Mouse (Mus musculus): Measurements from ENCODE around the gene Dram2. TPM values are rescaled to one million over a fixed set of nuclear protein-coding genes. Genes with fewer than 3 reads are reported as not detected.

Dram2 gene
- polyA plus RNA-seq, 1 experiment from 2014 or later = 111 TPM

- Histone ChIP-seq H3K9ac (ENCODE audit: low read depth, low read length) (no peak overlapping the region), H3K4me3 (replicated peaks; ENCODE audit: low read depth, low read length) (no peak overlapping the region), H3K4me2 (ENCODE audit: low read length) (no peak overlapping the region), H3K27me3 (ENCODE audit: insufficient read depth, low read length) (no peaks in the 10 kb centered on the region), H3K9me3 (replicated peaks; ENCODE audit: low read length) (no peaks in the 10 kb centered on the region), H3K36me3 (ENCODE audit: insufficient read depth, low read length) (no peaks in the 10 kb centered on the region), H3K27ac (no peak overlapping the region), H3K4me1 (replicated peaks; ENCODE audit: insufficient read depth, low read length) (no peaks in the 10 kb centered on the region)
- DNase-seq (ENCODE audit: low spot score) (no peak), ATAC-seq (replicated peaks; ENCODE audit: low FRiP score, low read depth) (no peak)
- no peak for TF ChIP-seq CTCF (IDR thresholded peaks at IDR 0.05; ENCODE audit: low read depth)
- 93% methylated on average over 2 of the region's 2 CpGs for WGBS
Observed at GRCm38 (mm10) chr3:106526411-106526810, 21.2 kb upstream of the Dram2 start.

GRCm38 (mm10) chr3:106528032-106528431, 19.6 kb upstream of the Dram2 start:
- no peak for ATAC-seq (replicated peaks; ENCODE audit: low FRiP score, low read depth)
- Histone ChIP-seq H3K9ac (ENCODE audit: low read depth, low read length) (no peak overlapping the region), H3K4me1 (replicated peaks; ENCODE audit: insufficient read depth, low read length) (no peaks in the 10 kb centered on the region), H3K4me2 (ENCODE audit: low read length) (no peak overlapping the region), H3K36me3 (ENCODE audit: insufficient read depth, low read length) (no peaks in the 10 kb centered on the region), H3K27ac (no peak overlapping the region), H3K4me3 (replicated peaks; ENCODE audit: low read depth, low read length) (no peak overlapping the region), H3K9me3 (replicated peaks; ENCODE audit: low read length) (no peaks in the 10 kb centered on the region), H3K27me3 (ENCODE audit: insufficient read depth, low read length) (no peaks in the 10 kb centered on the region)
- WGBS = 85% methylated on average over 2 of the region's 2 CpGs
- no peak for TF ChIP-seq CTCF (IDR thresholded peaks at IDR 0.05; ENCODE audit: low read depth)
- DNase-seq (ENCODE audit: low spot score) = no peak

- no peak overlapping the region for H3K9ac ChIP-seq (ENCODE audit: low read depth, low read length)
- H3K36me3 ChIP-seq (ENCODE audit: insufficient read depth, low read length) = no peaks in the 10 kb centered on the region
- H3K9me3 ChIP-seq (replicated peaks; ENCODE audit: low read length) = no peaks in the 10 kb centered on the region
- ATAC-seq (replicated peaks; ENCODE audit: low FRiP score, low read depth) (no peak), DNase-seq (ENCODE audit: low spot score) (no peak)
- no peak overlapping the region for H3K27ac ChIP-seq
- H3K4me2 ChIP-seq (ENCODE audit: low read length) = no peak overlapping the region
- WGBS = 95% methylated on average over 2 of the region's 2 CpGs
- no peaks in the 10 kb centered on the region for H3K27me3 ChIP-seq (ENCODE audit: insufficient read depth, low read length)
- no peak overlapping the region for H3K4me3 ChIP-seq (replicated peaks; ENCODE audit: low read depth, low read length)
- TF ChIP-seq CTCF (IDR thresholded peaks at IDR 0.05; ENCODE audit: low read depth) = no peak
- no peaks in the 10 kb centered on the region for H3K4me1 ChIP-seq (replicated peaks; ENCODE audit: insufficient read depth, low read length)
Observed at GRCm38 (mm10) chr3:106533277-106533676, 14.3 kb upstream of the Dram2 start.

GRCm38 (mm10) chr3:106544721-106545316, 2.8 kb upstream of the Dram2 start:
- H3K9ac ChIP-seq (ENCODE audit: low read depth, low read length) = no peak overlapping the region
- H3K4me2 ChIP-seq (ENCODE audit: low read length) = no peak overlapping the region
- ATAC-seq (replicated peaks; ENCODE audit: low FRiP score, low read depth) = no peak
- no peak overlapping the region for H3K4me3 ChIP-seq (replicated peaks; ENCODE audit: low read depth, low read length)
- no peaks in the 10 kb centered on the region for H3K9me3 ChIP-seq (replicated peaks; ENCODE audit: low read length)
- H3K4me1 ChIP-seq (replicated peaks; ENCODE audit: insufficient read depth, low read length) = peaks cover 10% of the 10 kb centered on the region
- WGBS = 71% methylated on average over 8 of the region's 8 CpGs
- no peaks in the 10 kb centered on the region for H3K27me3 ChIP-seq (ENCODE audit: insufficient read depth, low read length)
- no peak for DNase-seq (ENCODE audit: low spot score)
- TF ChIP-seq CTCF (IDR thresholded peaks at IDR 0.05; ENCODE audit: low read depth) = no peak
- H3K36me3 ChIP-seq (ENCODE audit: insufficient read depth, low read length) = no peaks in the 10 kb centered on the region
- H3K27ac ChIP-seq = no peak overlapping the region

GRCm38 (mm10) chr3:106547924-106548539, 434 bp downstream of the Dram2 start:
- WGBS = 0% methylated on average over 27 of the region's 27 CpGs
- Histone ChIP-seq H3K9me3 (replicated peaks; ENCODE audit: low read length) (no peaks in the 10 kb centered on the region), H3K4me3 (replicated peaks; ENCODE audit: low read depth, low read length) (peak overlapping the region; percentile 88), H3K27me3 (ENCODE audit: insufficient read depth, low read length) (no peaks in the 10 kb centered on the region), H3K4me2 (ENCODE audit: low read length) (peak overlapping the region; percentile 65), H3K36me3 (ENCODE audit: insufficient read depth, low read length) (peaks cover 5% of the 10 kb centered on the region; the same call in 1 of the 2 replicates), H3K27ac (peak overlapping the region; percentile 98), H3K4me1 (replicated peaks; ENCODE audit: insufficient read depth, low read length) (peaks cover 10% of the 10 kb centered on the region), H3K9ac (ENCODE audit: low read depth, low read length) (peak overlapping the region; percentile 85)
- no peak for TF ChIP-seq CTCF (IDR thresholded peaks at IDR 0.05; ENCODE audit: low read depth)
- DNase-seq (ENCODE audit: low spot score) (peak; percentile 78), ATAC-seq (replicated peaks; ENCODE audit: low FRiP score, low read depth) (peak; percentile 17)

- Histone ChIP-seq H3K27me3 (ENCODE audit: insufficient read depth, low read length) (no peaks in the 10 kb centered on the region), H3K9ac (ENCODE audit: low read depth, low read length) (no peak overlapping the region), H3K4me1 (replicated peaks; ENCODE audit: insufficient read depth, low read length) (peaks cover 10% of the 10 kb centered on the region), H3K36me3 (ENCODE audit: insufficient read depth, low read length) (peaks cover 7% of the 10 kb centered on the region; the same call in 1 of the 2 replicates), H3K27ac (peak overlapping the region; percentile 98), H3K4me2 (ENCODE audit: low read length) (peak overlapping the region; percentile 65), H3K9me3 (replicated peaks; ENCODE audit: low read length) (no peaks in the 10 kb centered on the region), H3K4me3 (replicated peaks; ENCODE audit: low read depth, low read length) (peak overlapping the region; percentile 88)
- DNase-seq (ENCODE audit: low spot score) (peak; percentile 75), ATAC-seq (replicated peaks; ENCODE audit: low FRiP score, low read depth) (no peak)
- no peak for TF ChIP-seq CTCF (IDR thresholded peaks at IDR 0.05; ENCODE audit: low read depth)
- WGBS = 9% methylated on average over 3 of the region's 3 CpGs
Observed at GRCm38 (mm10) chr3:106548971-106549370, 1.4 kb downstream of the Dram2 start.

Data from kidney, postnatal 0 days (tissue).